Mouse (Mus musculus): ENCODE measurements around the gene Dnmt3b. TPM values are rescaled to one million over a fixed set of nuclear protein-coding genes. Genes with fewer than 3 reads are reported as not detected.

Gene Dnmt3b
- polyA plus RNA-seq, 1 experiment: 0.08 TPM

DNA sequence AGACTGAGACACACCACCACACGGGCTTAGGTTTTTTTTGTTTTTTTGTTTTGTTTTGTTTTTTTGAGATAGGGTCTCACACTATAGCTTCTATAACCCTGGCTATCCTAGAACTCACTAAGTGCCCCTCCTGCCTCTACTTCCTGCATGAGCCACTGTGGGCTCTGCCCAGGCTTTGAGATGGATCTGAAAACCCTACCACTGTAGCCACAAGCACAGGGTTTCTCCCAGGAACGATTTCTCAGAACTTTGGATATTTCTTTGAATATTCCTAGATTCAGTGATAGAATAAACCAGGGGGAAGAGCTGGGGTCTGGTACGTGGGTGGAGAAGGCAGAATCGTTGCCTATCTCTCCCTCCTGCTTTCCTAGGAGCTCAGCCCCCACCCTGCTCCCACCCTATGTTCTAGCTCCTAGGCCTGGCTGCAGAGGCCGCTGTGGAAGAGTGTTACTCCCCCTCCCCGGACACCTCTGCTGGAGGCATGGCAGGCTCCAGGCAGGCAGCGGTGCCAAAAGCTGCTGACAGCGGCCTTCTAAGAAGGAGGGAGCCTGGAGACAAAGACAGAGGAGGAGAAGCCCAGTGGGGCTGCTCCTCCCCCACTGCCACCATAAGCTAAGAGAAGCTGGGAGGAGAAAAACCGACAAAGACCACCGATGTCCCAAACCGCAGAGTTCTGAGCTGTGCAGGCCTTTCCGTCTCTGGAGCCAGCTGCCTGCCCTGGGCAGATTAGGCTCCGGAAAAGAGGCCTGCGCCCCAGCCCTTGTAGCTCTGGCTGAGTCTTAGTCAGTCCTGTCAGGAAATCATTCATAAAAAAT, 38.6 kb upstream of the Dnmt3b start:
- Histone ChIP-seq H3K36me3 (ENCODE audit: control insufficient read depth) (peaks cover 3% of the 10 kb centered on the region), H3K9me3 (ENCODE audit: control insufficient read depth, low read length) (no peaks in the 10 kb centered on the region), H3K4me3 (replicated peaks) (peak overlapping the region; percentile 9), H3K4me1 (ENCODE audit: control insufficient read depth) (peaks cover 71% of the 10 kb centered on the region), H3K27me3 (ENCODE audit: control insufficient read depth) (no peaks in the 10 kb centered on the region)
- no peak for TF ChIP-seq GATA1 (IDR thresholded peaks at IDR 0.05; ENCODE audit: low read length)
- no peak for TF ChIP-seq TAL1 (IDR thresholded peaks at IDR 0.05; ENCODE audit: low read length)

DNA sequence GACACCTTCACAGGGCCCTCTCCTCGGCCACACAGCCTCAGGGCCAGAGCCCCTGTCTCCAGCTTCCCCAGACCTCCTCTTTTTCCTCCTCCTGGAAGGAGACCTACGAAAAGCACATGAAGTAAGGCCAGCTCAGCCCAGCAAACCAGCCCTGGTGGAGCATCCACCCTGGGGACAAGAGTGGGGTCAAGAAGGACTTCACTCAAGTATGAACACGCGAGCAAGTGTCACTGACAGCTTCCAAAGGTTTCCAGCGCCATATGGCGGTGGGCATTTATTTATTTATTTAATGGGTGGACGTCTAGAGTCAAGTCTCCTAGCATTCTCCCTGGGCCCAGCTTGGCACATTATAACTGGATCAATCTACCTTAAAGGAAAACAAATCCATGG, 38.0 kb upstream of the Dnmt3b start:
- no peaks in the 10 kb centered on the region for H3K9me3 ChIP-seq (ENCODE audit: control insufficient read depth, low read length)
- H3K4me1 ChIP-seq (ENCODE audit: control insufficient read depth): peaks cover 65% of the 10 kb centered on the region
- no peak overlapping the region for H3K4me3 ChIP-seq (replicated peaks)
- TF ChIP-seq GATA1 (IDR thresholded peaks at IDR 0.05; ENCODE audit: low read length) (no peak), TAL1 (IDR thresholded peaks at IDR 0.05; ENCODE audit: low read length) (no peak)
- H3K27me3 ChIP-seq (ENCODE audit: control insufficient read depth): no peaks in the 10 kb centered on the region
- peaks cover 3% of the 10 kb centered on the region for H3K36me3 ChIP-seq (ENCODE audit: control insufficient read depth)

DNA sequence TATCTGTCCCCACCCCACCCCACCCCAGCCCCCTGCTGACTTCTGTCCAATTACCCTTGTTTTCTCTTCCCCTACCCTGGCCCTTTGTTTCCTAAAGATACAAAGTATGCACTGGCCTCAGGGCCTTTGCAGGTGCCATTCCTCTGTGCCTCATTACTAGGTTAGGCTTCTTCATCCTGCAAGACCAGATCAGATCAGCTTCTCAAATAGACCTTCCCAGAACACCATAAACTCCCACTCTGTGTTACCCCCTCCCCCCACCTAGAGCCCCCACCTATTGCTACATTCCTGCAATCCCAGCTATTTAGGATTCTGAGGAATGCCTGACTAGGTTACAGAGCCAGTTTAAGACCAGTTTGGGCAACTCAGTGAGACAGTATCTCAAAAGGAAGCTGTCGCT, 37.5 kb upstream of the Dnmt3b start:
- Histone ChIP-seq H3K9me3 (ENCODE audit: control insufficient read depth, low read length) (no peaks in the 10 kb centered on the region), H3K4me3 (replicated peaks) (no peak overlapping the region), H3K4me1 (ENCODE audit: control insufficient read depth) (peaks cover 60% of the 10 kb centered on the region), H3K27me3 (ENCODE audit: control insufficient read depth) (no peaks in the 10 kb centered on the region), H3K36me3 (ENCODE audit: control insufficient read depth) (peaks cover 3% of the 10 kb centered on the region)
- no peak for TF ChIP-seq GATA1 (IDR thresholded peaks at IDR 0.05; ENCODE audit: low read length)
- no peak for TF ChIP-seq TAL1 (IDR thresholded peaks at IDR 0.05; ENCODE audit: low read length)

DNA sequence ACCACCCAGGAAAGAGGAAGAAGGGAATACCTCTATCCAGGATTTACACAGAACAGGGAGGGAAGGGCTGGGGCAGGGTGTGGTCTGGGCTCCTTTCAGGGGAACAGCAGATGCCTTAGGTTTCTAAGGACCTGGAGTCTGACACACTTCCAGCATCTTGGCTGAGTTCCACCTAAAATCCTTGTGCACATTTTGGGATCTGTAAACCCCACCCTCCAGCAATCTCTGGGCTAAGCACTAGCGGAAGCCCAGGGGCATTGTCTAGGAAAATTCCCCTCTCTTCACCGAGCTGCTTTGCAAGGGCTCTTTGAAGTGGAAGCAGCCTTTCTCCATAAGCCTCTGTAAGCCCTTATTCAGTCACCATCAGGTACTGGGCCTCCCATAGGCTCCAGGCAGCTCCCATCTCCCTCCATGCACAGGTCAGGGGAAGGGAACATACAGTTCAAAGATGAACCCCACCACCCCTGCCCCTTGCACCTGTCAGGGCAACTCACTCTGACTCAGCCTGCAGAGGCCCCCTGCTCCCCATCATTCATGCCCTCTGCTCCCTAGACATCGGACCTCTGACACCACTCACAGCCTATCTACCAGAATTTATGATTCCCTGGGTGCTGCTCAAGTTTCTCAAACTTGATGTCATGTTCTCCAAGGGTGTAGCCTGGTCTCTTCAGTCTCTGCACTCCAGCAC, 36.5 kb upstream of the Dnmt3b start:
- H3K4me3 ChIP-seq (replicated peaks): no peak overlapping the region
- peaks cover 50% of the 10 kb centered on the region for H3K4me1 ChIP-seq (ENCODE audit: control insufficient read depth)
- H3K9me3 ChIP-seq (ENCODE audit: control insufficient read depth, low read length): no peaks in the 10 kb centered on the region
- H3K27me3 ChIP-seq (ENCODE audit: control insufficient read depth): no peaks in the 10 kb centered on the region
- no peak for TF ChIP-seq GATA1 (IDR thresholded peaks at IDR 0.05; ENCODE audit: low read length)
- no peak for TF ChIP-seq TAL1 (IDR thresholded peaks at IDR 0.05; ENCODE audit: low read length)
- peaks cover 6% of the 10 kb centered on the region for H3K36me3 ChIP-seq (ENCODE audit: control insufficient read depth)

DNA sequence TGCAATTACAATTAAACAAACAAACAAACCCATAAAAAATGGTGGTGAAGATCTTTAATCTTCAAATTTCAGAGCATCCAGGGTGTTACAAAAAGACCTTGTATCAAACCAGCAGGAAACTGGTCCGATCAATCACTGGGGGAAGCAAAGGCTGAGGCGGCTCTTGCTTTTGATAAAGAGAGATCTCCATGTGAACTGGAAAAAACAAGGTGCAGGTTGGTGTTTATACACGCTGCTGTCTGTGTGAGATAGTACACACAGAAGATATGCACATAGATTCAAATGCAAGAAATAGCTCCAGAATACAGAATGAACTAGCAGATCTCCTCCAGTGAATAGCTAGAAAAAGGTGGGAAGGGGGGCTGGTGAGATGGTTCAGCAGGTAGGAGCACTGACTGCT, 32.4 kb upstream of the Dnmt3b start:
- Histone ChIP-seq H3K4me3 (replicated peaks) (no peak overlapping the region), H3K9me3 (ENCODE audit: control insufficient read depth, low read length) (no peaks in the 10 kb centered on the region), H3K4me1 (ENCODE audit: control insufficient read depth) (peaks cover 9% of the 10 kb centered on the region), H3K36me3 (ENCODE audit: control insufficient read depth) (peaks cover 38% of the 10 kb centered on the region), H3K27me3 (ENCODE audit: control insufficient read depth) (no peaks in the 10 kb centered on the region)
- TF ChIP-seq GATA1 (IDR thresholded peaks at IDR 0.05; ENCODE audit: low read length) (no peak), TAL1 (IDR thresholded peaks at IDR 0.05; ENCODE audit: low read length) (no peak)

DNA sequence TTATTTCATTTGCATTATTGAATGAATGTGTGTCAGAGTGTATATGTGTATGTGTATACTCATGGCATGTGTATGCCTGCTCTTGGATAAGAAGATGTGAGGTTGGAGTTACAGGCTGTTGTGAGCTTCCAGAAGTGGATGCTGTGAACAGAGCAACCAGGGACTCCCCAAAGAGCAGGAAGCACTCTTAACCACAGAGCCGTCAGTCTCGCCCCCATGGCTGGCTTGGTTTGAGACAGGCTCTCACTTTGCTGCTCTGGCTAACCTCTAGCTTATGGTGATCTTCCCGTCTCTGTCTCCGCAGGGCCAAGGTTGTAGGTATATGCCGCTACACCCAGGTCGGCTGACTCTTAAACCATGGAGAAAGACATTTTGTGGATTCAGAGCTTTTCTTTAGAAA, 30.8 kb upstream of the Dnmt3b start:
- TF ChIP-seq TAL1 (IDR thresholded peaks at IDR 0.05; ENCODE audit: low read length) (no peak), GATA1 (IDR thresholded peaks at IDR 0.05; ENCODE audit: low read length) (no peak)
- Histone ChIP-seq H3K36me3 (ENCODE audit: control insufficient read depth) (peaks cover 51% of the 10 kb centered on the region), H3K4me3 (replicated peaks) (no peak overlapping the region), H3K27me3 (ENCODE audit: control insufficient read depth) (no peaks in the 10 kb centered on the region), H3K9me3 (ENCODE audit: control insufficient read depth, low read length) (no peaks in the 10 kb centered on the region), H3K4me1 (ENCODE audit: control insufficient read depth) (no peaks in the 10 kb centered on the region; the same call in 1 of the 2 replicates)

DNA sequence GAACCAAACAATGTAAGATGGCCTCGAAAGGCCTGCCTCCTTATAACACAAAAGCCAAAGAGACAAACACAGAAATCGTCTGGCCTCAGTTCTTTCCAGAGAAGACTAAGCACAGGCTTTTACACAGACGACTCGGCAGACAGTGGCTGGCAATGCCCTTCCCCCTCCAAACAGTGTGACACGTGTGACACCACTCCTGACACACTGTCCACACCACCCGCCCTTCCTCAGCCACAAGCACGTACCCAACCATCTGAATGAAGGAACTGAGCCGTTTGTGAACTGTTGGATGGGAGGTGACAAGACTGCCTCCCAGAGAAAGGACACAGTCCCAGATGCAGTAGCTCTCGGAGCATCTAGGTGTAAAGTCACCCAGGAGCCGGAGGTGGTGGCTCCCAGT, 30.4 kb upstream of the Dnmt3b start:
- Histone ChIP-seq H3K36me3 (ENCODE audit: control insufficient read depth) (peaks cover 52% of the 10 kb centered on the region), H3K4me3 (replicated peaks) (no peak overlapping the region), H3K4me1 (ENCODE audit: control insufficient read depth) (no peaks in the 10 kb centered on the region; the same call in 1 of the 2 replicates), H3K9me3 (ENCODE audit: control insufficient read depth, low read length) (no peaks in the 10 kb centered on the region), H3K27me3 (ENCODE audit: control insufficient read depth) (no peaks in the 10 kb centered on the region)
- no peak for TF ChIP-seq GATA1 (IDR thresholded peaks at IDR 0.05; ENCODE audit: low read length)
- no peak for TF ChIP-seq TAL1 (IDR thresholded peaks at IDR 0.05; ENCODE audit: low read length)

DNA sequence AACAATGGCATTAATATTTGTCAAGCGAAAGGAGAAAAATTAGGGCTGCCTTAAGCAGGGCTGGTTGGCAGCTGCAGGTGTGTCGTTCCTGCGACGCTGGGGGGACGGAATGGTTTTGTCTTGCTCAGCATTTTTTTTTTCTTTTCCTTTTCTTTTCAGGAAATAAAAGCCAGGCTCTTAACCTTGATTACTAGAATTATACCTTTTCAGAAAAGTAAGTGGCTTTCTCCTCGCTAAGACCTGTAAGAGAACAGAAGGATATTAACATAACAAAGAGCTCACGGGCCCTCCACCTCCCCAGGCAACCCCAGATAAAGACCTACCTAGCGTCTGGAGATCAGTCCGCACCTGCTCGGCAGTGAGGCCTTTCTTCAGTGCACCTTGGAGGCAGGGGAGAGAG, 26.8 kb upstream of the Dnmt3b start:
- H3K9me3 ChIP-seq (ENCODE audit: control insufficient read depth, low read length): no peaks in the 10 kb centered on the region
- no peak overlapping the region for H3K4me3 ChIP-seq (replicated peaks)
- H3K36me3 ChIP-seq (ENCODE audit: control insufficient read depth): peaks cover 69% of the 10 kb centered on the region
- no peaks in the 10 kb centered on the region for H3K4me1 ChIP-seq (ENCODE audit: control insufficient read depth)
- no peak for TF ChIP-seq TAL1 (IDR thresholded peaks at IDR 0.05; ENCODE audit: low read length)
- no peak for TF ChIP-seq GATA1 (IDR thresholded peaks at IDR 0.05; ENCODE audit: low read length)
- H3K27me3 ChIP-seq (ENCODE audit: control insufficient read depth): no peaks in the 10 kb centered on the region

DNA sequence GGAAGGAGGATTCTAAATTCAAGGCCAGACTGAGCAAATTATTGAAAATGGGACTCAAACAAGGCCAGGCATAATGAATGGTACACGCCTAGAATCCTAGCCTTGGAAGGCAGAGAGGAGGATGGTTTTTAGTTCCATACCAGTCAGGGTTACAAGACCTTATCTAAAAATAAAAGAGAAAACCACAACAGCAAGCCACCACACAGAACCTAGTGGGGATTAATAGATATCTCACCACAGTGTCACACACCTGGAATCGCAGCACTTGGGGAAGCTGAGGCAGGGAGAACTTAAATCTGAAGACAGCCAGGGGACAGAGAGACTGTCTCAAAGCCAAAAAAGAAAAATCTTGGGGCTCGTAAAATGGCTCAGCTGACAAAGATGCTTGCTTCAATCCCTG, 18.3 kb upstream of the Dnmt3b start:
- TF ChIP-seq GATA1 (IDR thresholded peaks at IDR 0.05; ENCODE audit: low read length): no peak
- TF ChIP-seq TAL1 (IDR thresholded peaks at IDR 0.05; ENCODE audit: low read length): no peak
- Histone ChIP-seq H3K4me3 (replicated peaks) (no peak overlapping the region), H3K9me3 (ENCODE audit: control insufficient read depth, low read length) (no peaks in the 10 kb centered on the region), H3K4me1 (ENCODE audit: control insufficient read depth) (peaks cover 25% of the 10 kb centered on the region), H3K27me3 (ENCODE audit: control insufficient read depth) (no peaks in the 10 kb centered on the region), H3K36me3 (ENCODE audit: control insufficient read depth) (peaks cover 23% of the 10 kb centered on the region)

Data from erythroblast, embryonic 14.5 days (primary cell).